Mouse (Mus musculus) E14TG2a.4 (cell line): Measurements from ENCODE around the gene Slc9a3r1.

Experiments
- H3K27me3 ChIP-seq: 2 replicates; pipeline ENCODE4 v1.6.1; 2014; ENCODE audit warnings: low read length, control low read depth; ENCODE audit not compliant: insufficient read depth
- H3K36me3 ChIP-seq: 2 replicates; pipeline ENCODE4 v1.6.1; 2014; ENCODE audit warnings: low read length, control low read depth; ENCODE audit not compliant: insufficient read depth
- H3K4me1 ChIP-seq: replicated peaks from 2 replicates; pipeline ENCODE4 v1.6.1; 2014; ENCODE audit warnings: low read depth, low read length, control low read depth
- H3K4me3 ChIP-seq: replicated peaks from 2 replicates; pipeline ENCODE4 v1.5.1; 2014; ENCODE audit warnings: mild to moderate bottlenecking, low read length
- H3K9me3 ChIP-seq: 2 replicates; pipeline ENCODE4 v1.6.1; 2014; ENCODE audit warnings: low read length, control low read depth
- CTCF ChIP-seq: conservative IDR thresholded peaks from 2 replicates; pipeline ENCODE4 v1.5.1; 2014; ENCODE audit warnings: low read length
- NANOG ChIP-seq: IDR thresholded peaks from 2 replicates; pipeline ENCODE4 v1.6.1; 2014; ENCODE audit warnings: borderline replicate concordance, low read length, mixed read lengths
- POU5F1 ChIP-seq: IDR thresholded peaks from 2 replicates; pipeline ENCODE4 v1.6.1; 2014; ENCODE audit warnings: low read length, borderline replicate concordance

The Slc9a3r1 gene

DNA sequence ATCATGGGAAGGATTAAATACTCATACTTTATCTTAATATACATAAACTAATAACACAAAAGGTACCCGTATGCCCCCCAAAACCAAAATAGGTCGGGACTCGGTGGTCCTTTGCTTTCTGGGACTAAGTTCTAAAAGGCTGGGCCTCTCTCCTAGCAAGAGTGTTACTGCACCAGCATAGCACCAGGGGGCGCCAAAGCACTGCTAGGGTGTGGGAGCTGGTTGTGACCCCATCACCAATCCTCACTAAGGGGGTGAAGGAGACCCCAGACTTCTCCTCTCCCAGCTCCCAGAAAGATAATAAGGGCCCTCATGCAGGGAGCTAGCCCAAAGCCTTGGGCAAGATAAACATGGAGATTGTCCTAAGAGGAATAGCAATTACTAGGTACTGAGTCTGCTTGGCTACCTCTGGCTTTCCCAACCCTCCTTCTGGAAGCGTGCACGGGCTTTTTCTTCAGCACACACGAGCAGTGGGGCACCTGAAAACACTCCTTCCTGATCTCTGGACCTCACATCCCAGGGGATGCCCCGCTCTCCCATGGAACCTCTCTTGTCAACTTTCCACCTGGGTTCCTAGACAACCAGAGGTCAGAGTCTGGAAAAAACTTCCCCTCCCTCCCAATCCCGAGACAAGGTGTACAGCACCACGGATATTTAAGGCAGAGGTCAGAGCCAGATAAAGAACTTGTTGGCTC, 2.1 kb upstream of the Slc9a3r1 start:
- Histone ChIP-seq H3K4me1 (peaks cover 51% of the 10 kb centered on the region), H3K36me3 (peaks cover 6% of the 10 kb centered on the region), H3K9me3 (no peaks in the 10 kb centered on the region), H3K4me3 (no peak overlapping the region), H3K27me3 (peaks cover 68% of the 10 kb centered on the region)
- TF ChIP-seq CTCF (peak; percentile 94), NANOG (no peak)

GRCm38 (mm10) chr11:115161578-115162204, 1.4 kb upstream of the Slc9a3r1 start:
- Histone ChIP-seq H3K9me3 (no peaks in the 10 kb centered on the region), H3K4me3 (0 out of 2 replicates have a peak overlapping the region, but pooled peaks have one; percentile 97), H3K27me3 (peaks cover 63% of the 10 kb centered on the region), H3K4me1 (peaks cover 54% of the 10 kb centered on the region), H3K36me3 (peaks cover 12% of the 10 kb centered on the region)
- no peak for TF ChIP-seq CTCF
- TF ChIP-seq NANOG, result no peak
- no peak for TF ChIP-seq POU5F1

DNA sequence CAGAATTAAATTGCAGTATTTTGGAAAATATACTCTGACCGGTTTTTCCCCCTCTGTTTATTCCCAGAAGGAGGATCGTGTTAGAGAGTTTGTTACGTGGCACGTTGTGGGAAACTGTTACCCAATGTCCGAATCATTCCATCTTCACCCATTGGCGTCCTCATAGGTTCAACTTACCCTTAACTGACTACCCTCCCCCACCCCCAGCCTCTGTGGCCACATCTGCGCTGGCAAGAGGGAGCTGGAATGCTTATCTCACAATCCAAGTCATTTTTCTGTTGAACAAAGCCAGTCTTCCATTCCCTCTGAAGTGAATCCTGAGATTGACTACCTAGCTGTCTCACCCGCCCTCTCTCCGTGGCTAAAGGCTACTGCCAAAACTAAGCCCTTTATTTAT, 938 bp upstream of the Slc9a3r1 start:
- peaks cover 58% of the 10 kb centered on the region for H3K27me3 ChIP-seq
- no peak for TF ChIP-seq NANOG
- no peak for TF ChIP-seq CTCF
- TF ChIP-seq POU5F1, result no peak
- H3K4me1 ChIP-seq, result peaks cover 56% of the 10 kb centered on the region
- peaks cover 18% of the 10 kb centered on the region for H3K36me3 ChIP-seq
- no peaks in the 10 kb centered on the region for H3K9me3 ChIP-seq
- H3K4me3 ChIP-seq, result peak overlapping the region; percentile 97

DNA sequence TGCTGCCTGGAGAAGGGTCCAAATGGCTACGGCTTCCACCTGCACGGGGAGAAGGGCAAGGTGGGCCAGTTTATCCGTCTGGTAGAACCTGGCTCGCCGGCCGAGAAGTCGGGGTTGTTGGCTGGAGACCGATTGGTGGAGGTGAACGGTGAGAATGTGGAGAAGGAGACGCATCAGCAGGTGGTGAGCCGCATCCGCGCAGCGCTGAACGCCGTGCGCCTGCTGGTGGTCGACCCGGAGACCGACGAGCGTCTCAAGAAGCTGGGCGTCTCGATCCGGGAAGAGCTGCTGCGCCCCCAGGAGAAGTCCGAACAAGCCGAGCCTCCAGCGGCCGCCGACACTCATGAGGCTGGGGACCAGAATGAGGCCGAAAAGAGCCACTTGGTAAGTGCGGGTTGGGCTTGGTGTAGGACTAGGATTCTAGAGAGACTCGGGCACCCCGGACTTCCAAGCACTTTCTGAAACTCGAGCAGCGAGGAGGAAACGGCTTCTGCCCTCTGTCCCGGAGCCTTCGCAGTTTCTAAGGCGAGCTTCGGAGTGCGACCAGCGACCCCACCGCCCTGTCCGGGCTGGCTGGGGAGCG, 518 bp downstream of the Slc9a3r1 start:
- Histone ChIP-seq H3K27me3 (peaks cover 45% of the 10 kb centered on the region), H3K9me3 (no peaks in the 10 kb centered on the region), H3K4me1 (peaks cover 66% of the 10 kb centered on the region), H3K36me3 (peaks cover 30% of the 10 kb centered on the region), H3K4me3 (peak overlapping the region; percentile 97)
- TF ChIP-seq CTCF (no peak), NANOG (no peak), POU5F1 (no peak)

GRCm38 (mm10) chr11:115164341-115164975, 1.3 kb downstream of the Slc9a3r1 start:
- H3K36me3 ChIP-seq, result peaks cover 37% of the 10 kb centered on the region
- H3K4me1 ChIP-seq, result peaks cover 70% of the 10 kb centered on the region
- H3K4me3 ChIP-seq, result peak overlapping the region; percentile 97
- no peaks in the 10 kb centered on the region for H3K9me3 ChIP-seq
- no peak for TF ChIP-seq POU5F1
- TF ChIP-seq NANOG, result no peak
- no peak for TF ChIP-seq CTCF
- peaks cover 37% of the 10 kb centered on the region for H3K27me3 ChIP-seq

- no peaks in the 10 kb centered on the region for H3K9me3 ChIP-seq
- H3K36me3 ChIP-seq, result peaks cover 41% of the 10 kb centered on the region
- no peak for TF ChIP-seq NANOG
- no peak for TF ChIP-seq POU5F1
- TF ChIP-seq CTCF, result no peak
- H3K4me3 ChIP-seq, result peak overlapping the region; percentile 97
- H3K4me1 ChIP-seq, result peaks cover 65% of the 10 kb centered on the region
- H3K27me3 ChIP-seq, result peaks cover 34% of the 10 kb centered on the region
These were observed 1.8 kb downstream of the Slc9a3r1 start for GRCm38 (mm10) chr11:115164976-115165374.

- Histone ChIP-seq H3K4me3 (no peak overlapping the region), H3K4me1 (peaks cover 65% of the 10 kb centered on the region), H3K9me3 (no peaks in the 10 kb centered on the region), H3K36me3 (peaks cover 49% of the 10 kb centered on the region), H3K27me3 (peaks cover 28% of the 10 kb centered on the region)
- no peak for TF ChIP-seq NANOG
- no peak for TF ChIP-seq CTCF
- TF ChIP-seq POU5F1, result no peak
These were observed 3.6 kb downstream of the Slc9a3r1 start for GRCm38 (mm10) chr11:115166776-115167175.

- TF ChIP-seq NANOG, result no peak
- Histone ChIP-seq H3K4me1 (peaks cover 65% of the 10 kb centered on the region), H3K27me3 (peaks cover 23% of the 10 kb centered on the region), H3K4me3 (no peak overlapping the region), H3K9me3 (no peaks in the 10 kb centered on the region), H3K36me3 (peaks cover 49% of the 10 kb centered on the region)
These were observed 4.6 kb downstream of the Slc9a3r1 start for GRCm38 (mm10) chr11:115167631-115168249.
